Mouse (Mus musculus) limb, embryonic 13.5 days (tissue): ENCODE measurements around the gene Akap13. TPM values are rescaled to one million over a fixed set of nuclear protein-coding genes. Genes with fewer than 3 reads are reported as not detected.

Experiments
- ATAC-seq: fragments of 200-750 bp; cut with Nextera tagmentation; 2 replicates; pipeline ENCODE4 v1.8.0; 2017; ENCODE audit warnings: low read depth, moderate number of reproducible peaks, moderate TSS enrichment; ENCODE audit not compliant: low FRiP score
- H3K27ac ChIP-seq: fragments of 300-500 bp; sonication (generic); 2 replicates; pipeline ENCODE4 v1.5.1; 2015; ENCODE audit warnings: inconsistent platforms, mild to moderate bottlenecking, moderate library complexity
- H3K27me3 ChIP-seq: fragments of 300-500 bp; sonication (generic); 2 replicates; pipeline ENCODE4 v1.6.1; 2015; ENCODE audit warnings: mild to moderate bottlenecking, inconsistent platforms
- H3K36me3 ChIP-seq: fragments of 300-500 bp; sonication (generic); 2 replicates; pipeline ENCODE4 v1.6.1; 2015; ENCODE audit warnings: inconsistent platforms, mild to moderate bottlenecking, moderate library complexity
- H3K4me1 ChIP-seq: fragments of 300-500 bp; sonication (generic); 2 replicates; pipeline ENCODE4 v1.6.1; 2015; ENCODE audit warnings: inconsistent platforms
- H3K4me2 ChIP-seq: fragments of 300-500 bp; sonication (generic); replicated peaks from 2 replicates; pipeline ENCODE4 v1.6.1; 2015; ENCODE audit warnings: inconsistent platforms, mild to moderate bottlenecking, moderate library complexity
- H3K4me3 ChIP-seq: fragments of 300-500 bp; sonication (generic); 2 replicates; pipeline ENCODE4 v1.5.1; 2015; ENCODE audit warnings: moderate library complexity, mild to moderate bottlenecking, inconsistent platforms
- H3K9ac ChIP-seq: fragments of 300-500 bp; sonication (generic); 2 replicates; pipeline ENCODE4 v1.6.1; 2015; ENCODE audit warnings: mild to moderate bottlenecking, inconsistent platforms
- H3K9me3 ChIP-seq: fragments of 300-500 bp; sonication (generic); 2 replicates; pipeline ENCODE4 v1.6.1; 2016; ENCODE audit warnings: inconsistent platforms
- WGBS: fragments of 180-500 bp; shearing (Covaris S2); methylation state at CpG from one replicate; pipeline ENCODE4 v1.1.7; 2015; 5-methylcytosine and 5-hydroxymethylcytosine counted together
- polyA plus RNA-seq: library from polyadenylated mRNA; unstranded; fragments of >200 nt; fragmentation: Nextera tagmentation; extraction: Ambion mirVana; gene quantifications from 2 replicates; pipeline ENCODE4 v1.2.1, GENCODE M21; 2015

The Akap13 gene
- polyA plus RNA-seq, 1 experiment from 2014 or later = 39.6 TPM

GRCm38 (mm10) chr7:75575120-75575649 lies 119.9 kb downstream of the Akap13 start:
- Histone ChIP-seq H3K9me3 (no peaks in the 10 kb centered on the region), H3K4me1 (peaks cover 17% of the 10 kb centered on the region), H3K27ac (peak overlapping the region; percentile 39; the same call in 1 of the 2 replicates), H3K9ac (no peak overlapping the region), H3K4me2 (peak overlapping the region; percentile 17), H3K36me3 (peaks cover 10% of the 10 kb centered on the region), H3K27me3 (no peaks in the 10 kb centered on the region), H3K4me3 (no peak overlapping the region)
- 17% methylated on average over 9 of the region's 9 CpGs for WGBS
- peak; percentile 77 for ATAC-seq

GRCm38 (mm10) chr7:75575800-75576585 lies 120.7 kb downstream of the Akap13 start:
- no peak for ATAC-seq
- 95% methylated on average over 1 of the region's 1 CpGs for WGBS
- Histone ChIP-seq H3K27ac (0 out of 2 replicates have a peak overlapping the region, but pooled peaks have one; percentile 39), H3K36me3 (peaks cover 17% of the 10 kb centered on the region), H3K4me1 (peaks cover 17% of the 10 kb centered on the region), H3K27me3 (no peaks in the 10 kb centered on the region), H3K4me2 (no peak overlapping the region), H3K9ac (no peak overlapping the region), H3K9me3 (no peaks in the 10 kb centered on the region), H3K4me3 (no peak overlapping the region)

GRCm38 (mm10) chr7:75576851-75577250 lies 121.5 kb downstream of the Akap13 start:
- no peak overlapping the region for H3K27ac ChIP-seq
- H3K36me3 ChIP-seq = peaks cover 24% of the 10 kb centered on the region
- peaks cover 17% of the 10 kb centered on the region for H3K4me1 ChIP-seq
- H3K4me2 ChIP-seq = no peak overlapping the region
- no peaks in the 10 kb centered on the region for H3K27me3 ChIP-seq
- no peak overlapping the region for H3K4me3 ChIP-seq
- no peaks in the 10 kb centered on the region for H3K9me3 ChIP-seq
- no peak for ATAC-seq
- H3K9ac ChIP-seq = no peak overlapping the region
- WGBS = 93% methylated on average over 2 of the region's 2 CpGs

- Histone ChIP-seq H3K9me3 (no peaks in the 10 kb centered on the region), H3K27me3 (no peaks in the 10 kb centered on the region), H3K4me1 (peaks cover 17% of the 10 kb centered on the region), H3K4me2 (no peak overlapping the region), H3K36me3 (peaks cover 28% of the 10 kb centered on the region), H3K9ac (no peak overlapping the region), H3K27ac (no peak overlapping the region), H3K4me3 (no peak overlapping the region)
- WGBS = 86% methylated on average over 6 of the region's 6 CpGs
- no peak for ATAC-seq
Measured at GRCm38 (mm10) chr7:75577353-75577752, 122.0 kb downstream of the Akap13 start.

GRCm38 (mm10) chr7:75578647-75579046 lies 123.3 kb downstream of the Akap13 start:
- WGBS = 76% methylated on average over 4 of the region's 4 CpGs
- peaks cover 17% of the 10 kb centered on the region for H3K4me1 ChIP-seq
- H3K27me3 ChIP-seq = no peaks in the 10 kb centered on the region
- H3K27ac ChIP-seq = no peak overlapping the region
- no peak overlapping the region for H3K4me2 ChIP-seq
- ATAC-seq = no peak
- no peak overlapping the region for H3K9ac ChIP-seq
- H3K9me3 ChIP-seq = no peaks in the 10 kb centered on the region
- H3K36me3 ChIP-seq = peaks cover 34% of the 10 kb centered on the region
- no peak overlapping the region for H3K4me3 ChIP-seq

- no peaks in the 10 kb centered on the region for H3K27me3 ChIP-seq
- 88% methylated on average over 4 of the region's 4 CpGs for WGBS
- H3K9ac ChIP-seq = no peak overlapping the region
- H3K4me1 ChIP-seq = no peaks in the 10 kb centered on the region; the same call in 1 of the 2 replicates
- H3K27ac ChIP-seq = no peak overlapping the region
- no peak for ATAC-seq
- H3K9me3 ChIP-seq = no peaks in the 10 kb centered on the region
- peaks cover 36% of the 10 kb centered on the region for H3K36me3 ChIP-seq
- H3K4me3 ChIP-seq = no peak overlapping the region
- H3K4me2 ChIP-seq = no peak overlapping the region
Measured at GRCm38 (mm10) chr7:75582091-75582490, 126.8 kb downstream of the Akap13 start.

- H3K27ac ChIP-seq = no peak overlapping the region
Measured at GRCm38 (mm10) chr7:75584100-75584499, 128.8 kb downstream of the Akap13 start.

GRCm38 (mm10) chr7:75585409-75585808 lies 130.1 kb downstream of the Akap13 start:
- Histone ChIP-seq H3K27me3 (no peaks in the 10 kb centered on the region), H3K4me3 (no peak overlapping the region), H3K9me3 (no peaks in the 10 kb centered on the region), H3K36me3 (peaks cover 40% of the 10 kb centered on the region), H3K9ac (no peak overlapping the region), H3K4me1 (no peaks in the 10 kb centered on the region; the same call in 1 of the 2 replicates), H3K4me2 (no peak overlapping the region), H3K27ac (no peak overlapping the region)
- no peak for ATAC-seq
- 71% methylated on average over 6 of the region's 6 CpGs for WGBS

More at GRCm38 (mm10) chr7:75584100-75584499, 128.8 kb downstream of the Akap13 start:
- no peak overlapping the region for H3K4me2 ChIP-seq
- no peak overlapping the region for H3K4me3 ChIP-seq
- no peaks in the 10 kb centered on the region for H3K27me3 ChIP-seq
- no peak for ATAC-seq
- no peaks in the 10 kb centered on the region; the same call in 1 of the 2 replicates for H3K4me1 ChIP-seq
- H3K36me3 ChIP-seq = peaks cover 48% of the 10 kb centered on the region
- no peaks in the 10 kb centered on the region for H3K9me3 ChIP-seq
- 93% methylated on average over 2 of the region's 2 CpGs for WGBS
- no peak overlapping the region for H3K9ac ChIP-seq

GRCm38 (mm10) chr7:75586113-75586512 lies 130.8 kb downstream of the Akap13 start:
- Histone ChIP-seq H3K9me3 (no peaks in the 10 kb centered on the region), H3K4me3 (no peak overlapping the region), H3K4me1 (no peaks in the 10 kb centered on the region; the same call in 1 of the 2 replicates), H3K9ac (no peak overlapping the region), H3K36me3 (peaks cover 33% of the 10 kb centered on the region), H3K27ac (no peak overlapping the region), H3K27me3 (no peaks in the 10 kb centered on the region), H3K4me2 (no peak overlapping the region)
- ATAC-seq = no peak
- WGBS = 61% methylated on average over 14 of the region's 14 CpGs

GRCm38 (mm10) chr7:75587727-75588126 lies 132.4 kb downstream of the Akap13 start:
- Histone ChIP-seq H3K9me3 (no peaks in the 10 kb centered on the region), H3K27ac (no peak overlapping the region), H3K4me3 (no peak overlapping the region), H3K9ac (no peak overlapping the region), H3K36me3 (peaks cover 21% of the 10 kb centered on the region), H3K4me1 (peaks cover 6% of the 10 kb centered on the region), H3K27me3 (no peaks in the 10 kb centered on the region), H3K4me2 (no peak overlapping the region)
- WGBS = 86% methylated on average over 5 of the region's 5 CpGs
- ATAC-seq = no peak

- H3K9me3 ChIP-seq = no peaks in the 10 kb centered on the region
- H3K36me3 ChIP-seq = peaks cover 17% of the 10 kb centered on the region
- H3K4me1 ChIP-seq = peaks cover 10% of the 10 kb centered on the region
- no peaks in the 10 kb centered on the region for H3K27me3 ChIP-seq
- WGBS = 89% methylated on average over 8 of the region's 8 CpGs
- H3K4me3 ChIP-seq = no peak overlapping the region
- no peak overlapping the region for H3K27ac ChIP-seq
- no peak for ATAC-seq
- no peak overlapping the region for H3K9ac ChIP-seq
- H3K4me2 ChIP-seq = no peak overlapping the region
Measured at GRCm38 (mm10) chr7:75589304-75589973, 134.1 kb downstream of the Akap13 start.

GRCm38 (mm10) chr7:75591961-75592360 lies 136.6 kb downstream of the Akap13 start:
- Histone ChIP-seq H3K4me3 (no peak overlapping the region), H3K4me1 (peaks cover 15% of the 10 kb centered on the region), H3K4me2 (no peak overlapping the region), H3K27me3 (no peaks in the 10 kb centered on the region), H3K9me3 (no peaks in the 10 kb centered on the region), H3K9ac (no peak overlapping the region), H3K36me3 (peaks cover 12% of the 10 kb centered on the region), H3K27ac (no peak overlapping the region)
- 60% methylated on average over 1 of the region's 1 CpGs for WGBS
- ATAC-seq = no peak
